Mouse (Mus musculus) adipocyte (in vitro differentiated cells): ENCODE measurements around the gene Tagap.
"Not testable (repeated sequence)": the region's sequence is repeated elsewhere in the genome, so short reads cannot be mapped to it uniquely, and the experiment has no call there.

Experiments
- DNase-seq: peaks from one replicate; pipeline ENCODE4 v3.0.0-alpha.2; 2016; ENCODE audit warnings: low spot score

The Tagap gene

DNA sequence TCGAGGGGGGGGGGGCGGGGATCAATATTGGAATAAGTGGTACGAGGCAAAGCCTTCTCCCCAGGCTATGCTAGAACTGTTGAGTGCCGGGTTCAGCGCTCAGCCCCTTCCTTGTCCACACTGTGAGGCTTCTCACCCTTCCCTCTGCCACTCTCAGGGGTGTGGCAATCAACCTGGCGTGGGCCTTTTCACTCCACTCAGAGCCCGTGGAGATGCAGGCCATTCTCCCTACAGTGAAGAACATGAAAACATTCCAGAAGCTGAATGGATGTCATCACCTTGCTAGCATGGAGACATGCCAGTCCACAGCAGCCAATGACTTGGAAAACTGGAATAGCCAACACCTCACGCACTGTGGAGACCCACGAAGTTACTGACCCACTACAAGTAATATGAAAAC lies 10.0 kb upstream of the Tagap start:
- DNase-seq: no peak

DNA sequence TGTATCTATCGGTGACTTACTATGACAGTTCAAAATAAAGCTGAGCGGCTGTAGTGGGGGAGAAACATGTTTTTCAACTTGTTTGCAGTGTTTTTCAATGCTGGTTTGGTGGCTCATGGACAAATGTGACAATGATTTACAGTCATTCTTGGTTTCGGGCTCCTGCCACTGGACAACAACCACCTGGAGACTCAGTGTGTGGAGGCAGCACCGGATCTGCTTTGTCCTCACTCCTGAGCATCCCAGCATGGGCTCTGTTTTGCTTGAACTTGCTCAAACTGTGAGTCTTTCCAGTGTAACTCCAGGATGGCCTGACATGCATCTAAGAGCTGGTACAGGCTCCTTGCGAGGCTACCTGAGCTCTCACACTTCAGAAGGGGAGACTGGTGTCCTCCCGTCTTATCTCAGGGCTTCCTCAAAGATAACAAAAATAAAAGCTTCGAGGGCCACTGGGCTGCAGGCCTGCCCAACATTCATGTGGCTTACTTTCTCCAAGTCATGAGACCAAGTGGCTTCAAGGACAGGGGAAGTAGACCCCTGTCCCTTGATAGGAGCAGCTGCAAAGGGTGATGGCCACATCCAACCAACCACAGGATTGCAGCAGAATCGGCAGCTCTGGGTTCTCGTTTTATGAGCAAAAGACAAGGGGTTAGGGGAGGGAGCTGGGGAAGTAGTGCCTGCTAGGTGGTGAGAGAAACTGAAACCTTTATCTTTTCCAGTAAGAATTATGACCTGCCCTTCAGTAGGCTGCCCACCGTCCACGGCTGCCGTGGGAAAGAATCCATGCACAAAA lies 8.8 kb upstream of the Tagap start:
- no peak for DNase-seq

DNA sequence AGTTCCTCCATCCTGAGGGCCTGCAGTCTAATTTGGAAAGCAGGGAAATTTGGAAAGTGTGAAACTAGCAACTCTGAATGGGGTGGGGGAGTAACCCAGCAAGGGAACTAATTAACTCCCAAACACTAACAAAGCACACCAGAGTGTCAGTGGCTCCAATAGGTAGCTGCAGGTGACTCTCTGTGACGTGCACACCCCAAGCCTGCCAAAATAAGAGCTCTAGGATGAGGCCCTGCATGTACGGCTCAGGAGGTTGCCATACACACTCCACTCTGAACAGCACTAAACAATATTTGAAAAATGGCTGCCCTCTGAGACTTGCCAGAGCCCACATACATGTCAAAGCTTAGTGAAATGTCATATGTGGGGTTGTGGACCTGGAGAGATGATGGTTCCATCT lies 7.4 kb upstream of the Tagap start:
- DNase-seq: no peak

DNA sequence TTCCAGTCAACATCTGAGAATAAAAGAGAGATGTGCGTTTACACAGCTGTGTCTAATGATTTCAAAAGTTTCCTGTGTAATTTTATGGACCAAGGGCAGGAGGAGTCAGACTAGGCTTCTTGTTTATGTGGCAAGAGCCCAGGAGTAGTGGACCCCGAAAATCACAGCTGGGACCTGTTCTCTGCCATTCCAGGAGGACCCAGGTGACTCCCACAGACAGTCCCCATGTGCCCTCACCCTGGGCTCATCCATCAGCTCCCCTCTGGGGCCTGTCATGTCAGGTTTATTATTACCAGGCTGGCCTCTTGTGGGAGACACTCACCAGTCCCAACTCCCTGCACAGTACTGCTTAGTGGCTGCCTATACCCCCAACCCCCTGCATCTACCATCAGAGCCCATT lies 6.6 kb upstream of the Tagap start:
- no peak for DNase-seq

DNA sequence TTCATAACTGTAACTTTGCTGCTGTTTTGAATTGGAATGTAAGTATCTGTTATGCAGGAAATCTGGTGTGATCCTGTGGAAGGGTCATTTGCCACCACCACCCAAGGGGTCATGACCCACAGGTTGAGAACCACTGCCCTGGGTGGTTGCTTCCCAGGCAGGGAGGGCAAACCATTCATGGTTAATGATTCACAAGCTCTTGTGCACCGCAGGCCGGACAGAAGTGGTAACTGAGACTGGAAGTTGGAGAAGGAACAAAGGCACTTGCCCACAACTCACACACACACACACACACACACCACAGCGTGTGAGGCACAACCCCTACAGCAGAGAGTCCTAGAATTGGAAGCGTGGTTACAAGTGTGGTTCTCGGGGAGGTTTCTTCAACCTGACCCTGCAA lies 3.2 kb upstream of the Tagap start:
- DNase-seq: no peak

DNA sequence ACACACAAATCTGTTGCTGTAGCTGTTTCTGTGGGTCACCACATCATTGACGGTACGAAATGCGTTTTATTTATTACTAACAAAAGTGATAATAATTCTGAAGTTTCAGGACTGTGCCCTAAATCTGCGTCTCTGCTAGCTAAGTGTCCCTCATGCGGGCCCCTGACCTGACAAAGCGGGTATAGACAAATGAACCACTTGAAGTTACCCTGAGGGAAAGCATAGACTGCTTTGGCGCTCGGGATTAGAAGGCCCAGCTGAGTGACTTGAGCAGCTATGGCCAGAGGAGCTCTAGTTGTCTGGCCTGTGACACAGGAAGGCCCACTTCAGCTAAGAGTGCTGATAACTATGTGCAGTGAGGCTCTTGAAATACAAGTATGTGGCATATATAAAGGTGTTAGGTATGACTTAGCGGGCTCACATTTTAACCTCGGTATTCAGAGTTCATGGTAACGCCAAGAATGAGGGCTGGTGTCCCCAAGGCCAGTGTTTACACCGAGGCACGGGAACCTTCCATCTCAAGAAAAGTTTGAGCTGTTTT lies 1.5 kb upstream of the Tagap start:
- no peak for DNase-seq

DNA sequence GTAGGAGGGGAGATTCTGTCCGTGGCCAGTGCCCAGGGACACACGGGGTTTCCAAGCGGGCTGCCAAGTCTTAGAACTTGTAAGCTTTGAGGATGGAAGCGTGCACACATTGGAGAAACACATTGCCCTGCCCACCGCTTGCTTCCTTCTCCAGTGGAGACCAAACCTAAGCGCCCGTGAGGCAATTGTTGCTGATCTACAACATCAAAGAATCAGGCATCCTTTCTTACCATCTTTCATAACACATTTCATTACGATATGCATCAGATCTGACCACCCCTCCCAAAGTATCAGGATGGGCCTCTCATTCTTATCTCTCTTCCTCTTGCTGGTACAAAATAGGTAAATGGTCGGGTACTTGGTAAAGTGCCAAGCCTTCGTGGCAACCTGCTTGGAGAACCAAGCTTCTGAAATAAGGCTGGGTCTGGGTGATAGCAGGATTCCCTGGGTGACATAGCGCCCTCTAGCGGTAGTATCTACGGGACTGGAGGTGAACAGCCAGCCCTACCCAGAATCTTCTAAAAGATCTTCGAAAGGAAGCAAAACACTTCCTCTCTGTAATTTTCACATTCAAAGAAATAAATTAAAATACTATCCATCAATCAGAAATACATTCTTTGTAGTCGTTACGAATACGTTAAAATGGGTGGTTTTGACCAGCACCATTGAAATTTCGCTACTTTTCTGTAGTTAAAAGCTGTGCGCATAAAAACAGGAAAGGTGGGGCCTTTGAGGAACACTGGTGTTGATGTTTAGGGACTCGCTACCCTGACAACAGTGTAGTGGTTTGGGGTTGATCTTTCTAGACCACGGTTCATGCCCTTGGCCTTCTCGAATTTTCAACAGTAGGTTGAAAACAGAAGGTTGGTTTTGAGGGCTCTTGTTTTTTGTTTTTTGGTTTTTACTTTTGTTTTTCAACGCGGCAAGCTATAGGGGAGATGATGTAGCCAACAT lies 2.1 kb downstream of the Tagap start:
- DNase-seq: peak; percentile 54

DNA sequence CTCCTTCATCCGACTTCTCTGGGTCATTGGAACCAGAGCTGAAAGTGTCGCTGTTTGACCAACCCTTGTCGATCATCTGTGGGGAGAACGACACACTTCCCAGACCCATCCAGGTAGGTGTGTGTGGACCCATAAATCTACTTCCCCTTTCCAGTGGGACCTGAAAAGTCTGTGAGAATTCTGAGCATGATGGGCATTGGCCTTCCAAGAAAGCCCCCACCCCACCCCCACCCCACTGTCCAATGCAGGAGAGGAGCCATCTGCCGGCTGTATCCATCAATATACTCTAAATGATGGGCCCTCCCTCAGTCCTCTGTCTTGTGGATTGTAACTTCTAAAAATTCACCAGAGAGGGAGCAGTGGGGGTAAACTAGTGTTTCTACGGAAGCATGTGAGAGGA lies 2.9 kb downstream of the Tagap start:
- no peak for DNase-seq

DNA sequence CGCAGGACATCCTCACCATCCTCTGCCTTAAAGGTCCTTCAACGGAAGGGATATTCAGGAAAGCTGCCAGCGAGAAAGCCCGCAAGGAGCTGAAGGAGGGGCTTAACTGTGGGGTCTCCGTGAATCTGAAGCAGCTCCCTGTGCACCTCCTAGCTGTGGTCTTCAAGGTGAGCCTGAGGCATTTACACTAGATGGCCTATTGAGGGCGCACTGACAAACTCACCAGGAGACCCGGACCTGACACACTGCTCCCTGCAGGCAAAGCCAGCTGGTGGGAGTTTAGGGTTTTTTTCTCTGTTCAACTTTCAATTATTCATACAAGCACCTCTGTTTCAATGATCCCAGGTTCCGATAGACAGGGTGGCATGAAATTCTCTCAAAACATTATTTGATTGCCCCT lies 3.5 kb downstream of the Tagap start:
- DNase-seq: no peak

DNA sequence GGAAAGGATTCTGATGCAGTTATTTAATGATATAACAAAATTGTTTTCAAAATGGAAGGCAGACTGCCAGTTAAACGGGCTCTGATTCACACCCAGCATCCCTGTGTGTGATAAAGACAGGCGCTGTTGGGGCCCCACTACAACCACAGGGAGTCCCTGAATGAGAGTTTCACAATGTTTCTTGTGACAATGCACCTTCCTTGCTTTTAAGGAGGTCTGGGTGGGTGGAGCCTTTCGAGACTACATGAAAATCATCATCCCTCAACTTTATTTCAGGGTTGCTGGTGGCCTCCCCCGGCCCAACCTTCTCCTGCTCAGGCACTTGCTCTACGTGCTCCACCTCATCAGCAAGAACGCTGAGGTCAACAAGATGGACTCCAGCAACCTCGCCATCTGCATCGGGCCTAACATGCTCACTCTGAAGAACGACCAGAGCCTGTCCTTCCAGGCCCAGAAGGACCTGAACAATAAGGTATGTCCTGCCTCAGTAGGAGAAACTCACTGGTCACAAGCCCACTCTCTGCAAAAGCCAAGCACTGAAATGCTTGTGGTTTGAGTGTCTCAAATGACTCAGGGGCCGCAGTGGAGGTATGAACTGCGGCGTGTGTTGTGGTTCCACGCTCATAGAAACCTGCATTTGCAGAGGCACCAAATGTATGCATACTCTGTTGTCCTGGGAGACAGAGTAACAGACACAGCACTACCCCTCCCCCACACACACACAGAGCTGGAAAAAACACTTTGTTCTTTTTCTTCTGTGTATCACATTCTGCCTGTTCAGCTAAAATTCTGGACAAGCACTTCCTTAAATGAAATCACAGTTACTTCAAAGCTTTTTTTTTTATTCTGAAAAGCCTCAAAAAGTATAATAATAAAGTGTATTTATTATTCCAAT lies 5.5 kb downstream of the Tagap start:
- DNase-seq: no peak

DNA sequence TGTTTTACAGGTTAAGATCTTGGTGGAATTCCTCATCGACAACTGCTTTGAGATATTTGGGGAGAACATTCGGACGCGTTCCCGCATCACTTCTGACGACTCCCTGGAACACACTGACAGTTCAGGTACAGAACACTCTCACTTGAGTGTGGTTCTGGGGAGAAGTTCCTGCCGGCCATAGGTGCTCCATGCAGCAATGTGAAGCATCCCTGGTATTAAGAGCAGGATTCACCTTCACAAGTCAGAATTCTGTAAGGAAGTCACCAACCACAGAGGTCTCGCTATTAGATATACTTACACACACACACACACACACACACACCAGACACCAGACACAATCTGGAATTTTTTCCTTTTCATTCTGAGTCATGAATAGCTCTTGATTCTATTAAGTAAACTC lies 6.3 kb downstream of the Tagap start:
- not testable (repeated sequence) for DNase-seq

DNA sequence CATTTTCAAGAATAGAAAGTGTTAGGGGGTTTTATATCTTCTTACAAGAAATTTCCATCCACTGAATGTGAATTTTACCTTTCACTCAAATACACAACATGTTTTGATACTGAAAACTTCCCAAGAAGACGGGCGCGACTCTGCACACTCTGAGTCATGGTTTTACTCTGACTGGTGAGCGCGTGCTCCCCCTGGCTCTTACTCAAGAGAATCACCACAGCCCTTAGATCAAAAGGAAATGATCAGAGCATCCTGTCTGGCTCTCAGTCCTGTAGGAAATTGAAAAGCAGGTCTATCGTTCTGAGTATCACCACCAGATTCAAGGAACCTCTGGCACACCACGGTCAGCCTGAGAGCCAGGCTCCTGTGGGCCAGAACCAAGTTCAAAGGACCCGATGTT lies 13.8 kb downstream of the Tagap start:
- peak; percentile 65 for DNase-seq

DNA sequence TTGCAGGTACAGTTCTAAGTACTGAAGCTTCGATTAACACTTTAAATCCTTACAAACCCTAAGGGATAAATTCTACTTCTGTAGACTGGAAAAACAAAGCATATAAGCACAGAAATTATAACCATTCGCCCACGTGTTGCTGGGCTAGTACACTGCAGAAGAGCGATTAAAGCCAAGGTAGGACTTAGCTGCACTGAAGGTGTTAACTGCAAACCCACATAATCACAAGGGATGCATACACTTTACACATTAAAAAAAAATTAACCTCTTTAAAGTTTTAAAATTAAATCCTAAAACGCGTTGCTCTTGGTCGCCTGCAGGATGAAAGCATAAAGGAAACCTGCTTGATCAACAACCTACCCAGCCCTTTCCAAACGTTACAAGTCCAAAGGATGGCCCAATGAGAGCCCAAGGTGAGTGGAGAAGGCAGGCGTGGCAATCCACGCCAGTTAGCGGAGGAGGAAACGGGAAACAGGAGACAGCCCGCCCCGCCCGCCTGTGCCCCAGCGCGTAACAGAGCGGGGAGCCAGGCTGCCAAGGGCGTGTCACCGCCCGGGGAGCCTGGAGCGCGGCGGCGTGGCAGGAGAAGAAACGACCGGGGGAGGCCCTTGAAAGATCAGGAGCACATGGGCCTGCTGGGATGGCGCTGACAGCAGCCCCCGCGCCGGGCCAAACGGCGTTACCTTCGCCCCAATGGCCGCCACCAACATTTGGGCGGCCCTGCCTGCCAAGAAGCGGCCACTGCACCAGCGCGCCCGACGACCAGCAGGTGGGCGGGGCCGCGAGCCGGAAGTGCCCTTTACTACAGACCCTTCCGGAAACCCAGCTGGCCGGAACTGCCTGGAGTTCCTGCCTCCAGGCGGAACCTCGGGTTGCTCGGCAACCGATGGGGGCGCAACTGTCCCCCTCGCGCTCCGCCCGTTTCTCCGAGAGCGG lies 19.6 kb downstream of the Tagap start, which contains the start of gene Rsph3a:
Rsph3a (plus strand) TSS at position 498 of the 936 bp plus-strand sequence.
- peak; percentile 92 for DNase-seq

DNA sequence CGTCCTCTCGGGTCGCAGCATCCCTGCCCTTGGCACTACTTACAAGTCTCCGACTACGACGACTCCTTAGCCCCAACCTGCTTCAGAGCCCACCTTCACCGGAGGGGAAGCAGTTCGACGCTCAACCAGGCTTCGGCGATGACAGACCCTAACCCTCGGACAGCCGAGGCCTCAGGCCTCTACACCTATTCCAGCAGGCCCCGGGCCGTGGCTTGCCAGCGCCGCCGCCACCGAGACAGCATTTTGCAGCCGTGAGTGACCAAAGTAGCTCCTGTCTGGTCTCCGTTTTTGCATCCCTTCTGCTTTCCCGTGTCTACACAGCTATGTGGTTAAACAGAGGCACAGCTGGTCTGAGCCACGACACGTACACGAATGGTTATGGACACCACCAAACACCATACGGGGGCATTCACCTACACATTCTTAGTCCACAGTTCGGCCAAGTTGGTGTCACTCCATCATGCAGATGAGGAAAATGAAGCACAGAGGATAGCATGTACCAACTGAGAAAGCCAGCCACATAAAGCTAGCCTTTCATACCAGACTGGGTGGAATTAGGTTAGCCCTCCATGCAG lies 20.3 kb downstream of the Tagap start:
- not testable (repeated sequence) for DNase-seq

DNA sequence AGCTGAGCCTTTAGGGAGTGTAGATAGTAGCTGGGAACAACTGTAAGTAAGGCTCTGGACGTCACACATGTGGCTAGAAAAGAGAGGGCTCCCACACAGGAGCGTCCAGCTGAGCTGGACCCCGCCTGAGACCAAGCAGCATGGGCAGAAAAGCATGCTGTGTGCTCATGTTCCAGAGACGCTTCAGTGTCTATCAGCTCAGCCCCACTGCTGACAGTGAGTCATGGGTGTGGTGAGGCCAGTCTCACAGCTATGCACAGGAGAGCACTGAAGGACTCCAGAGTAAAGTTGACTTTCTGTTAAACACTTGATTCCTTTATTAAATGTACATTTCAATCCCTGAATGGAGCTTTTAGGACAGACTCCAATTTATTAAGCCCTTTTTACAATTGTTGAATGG lies 25.5 kb downstream of the Tagap start:
- not testable (repeated sequence) for DNase-seq

DNA sequence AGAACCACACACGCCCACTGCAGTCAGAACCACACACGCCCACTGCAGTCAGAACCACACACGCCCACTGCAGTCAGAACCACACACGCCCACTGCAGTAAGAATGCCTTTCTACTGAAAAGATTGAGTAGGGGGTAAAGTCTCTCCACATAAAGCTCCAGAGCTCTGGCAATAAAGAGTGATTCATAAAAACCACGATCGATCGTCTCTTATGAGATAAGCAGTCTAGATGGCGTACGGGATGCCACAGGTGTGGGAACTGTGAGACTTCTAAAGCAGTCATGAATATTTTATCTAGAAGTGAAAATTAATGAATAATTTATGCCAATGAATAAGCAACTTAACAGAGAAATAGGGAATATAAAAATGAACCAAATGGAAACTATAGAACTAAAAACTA lies 31.4 kb downstream of the Tagap start:
- not testable (repeated sequence) for DNase-seq

DNA sequence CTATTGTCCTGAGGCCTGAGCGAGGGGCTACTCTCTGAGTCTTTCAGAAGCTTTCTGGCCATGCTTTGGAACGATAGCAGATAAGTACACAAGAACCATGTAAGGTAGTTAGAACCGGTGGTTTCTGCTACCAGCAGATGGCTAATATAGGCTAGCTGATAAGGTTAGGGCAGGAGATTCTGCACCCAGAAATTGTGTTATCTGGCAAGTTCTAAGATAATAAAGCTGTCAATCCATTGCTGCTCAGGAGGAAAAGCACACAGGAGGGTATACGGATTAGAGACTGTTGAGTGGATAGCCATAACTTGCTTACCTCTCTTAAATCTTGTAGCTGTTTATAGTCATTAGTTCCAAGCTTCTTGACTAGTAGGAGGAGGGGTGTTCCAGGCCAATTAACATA lies 37.5 kb downstream of the Tagap start:
- not testable (repeated sequence) for DNase-seq

DNA sequence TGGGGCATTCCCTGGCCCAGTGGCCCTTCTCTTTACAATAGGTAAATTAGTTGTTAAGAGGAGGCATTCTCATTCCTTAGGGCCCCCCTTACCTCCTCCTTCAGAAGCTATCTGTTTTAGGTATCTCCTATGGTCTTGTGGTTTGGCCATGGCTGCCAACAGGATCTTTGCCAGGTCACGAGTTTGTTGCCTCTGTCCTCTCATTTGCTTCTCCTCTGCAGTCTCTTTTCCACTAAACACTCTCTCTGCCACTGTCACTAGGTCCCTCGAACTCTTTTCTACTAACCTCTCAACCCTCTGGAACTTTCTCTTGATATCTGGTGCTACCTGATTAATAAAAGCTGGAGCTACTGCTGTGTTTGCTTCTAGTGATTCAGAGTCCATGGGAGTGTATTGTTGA lies 38.6 kb downstream of the Tagap start:
- DNase-seq: not testable (repeated sequence)

DNA sequence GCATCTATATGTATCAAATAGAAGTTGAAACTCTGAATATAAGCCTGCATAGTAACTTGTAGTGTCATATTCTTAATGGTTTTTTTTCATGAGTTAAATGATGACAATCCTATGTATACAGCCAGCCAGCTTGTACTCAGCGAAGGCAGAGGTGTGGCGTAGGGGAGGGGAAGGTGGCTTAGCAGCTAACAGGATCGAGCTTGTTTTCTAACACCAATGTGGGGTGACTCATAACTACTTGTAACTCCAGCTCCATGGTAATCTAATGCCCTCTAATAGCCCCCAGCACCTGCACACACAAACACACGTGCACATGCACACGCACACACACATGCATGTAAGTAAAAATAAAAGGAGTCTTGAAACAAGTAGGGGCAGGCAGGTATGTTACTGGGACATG lies 42.7 kb downstream of the Tagap start:
- DNase-seq: not testable (repeated sequence)

DNA sequence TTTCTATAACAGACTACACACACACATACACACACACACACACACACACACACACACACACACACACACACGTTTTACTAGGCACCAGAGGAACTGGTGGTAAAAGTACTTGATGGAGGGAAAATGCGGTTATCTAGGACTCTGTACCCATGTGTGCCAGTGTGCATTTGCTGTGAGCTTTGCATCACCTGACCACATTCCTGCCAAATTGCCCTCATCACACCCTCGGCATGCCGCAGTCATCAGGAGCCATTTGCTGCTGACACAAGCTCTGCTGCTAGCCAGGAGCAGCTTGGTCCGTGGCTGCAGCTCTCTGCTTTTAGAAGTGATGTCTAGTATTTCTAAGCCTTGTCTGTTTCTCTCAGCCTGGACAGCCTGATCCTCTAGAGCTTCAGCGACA lies 44.0 kb downstream of the Tagap start:
- DNase-seq: not testable (repeated sequence)
